Mouse (Mus musculus): ENCODE results near the gene Rnf168. TPM values are rescaled to one million over a fixed set of nuclear protein-coding genes. Genes with fewer than 3 reads are reported as not detected.

Rnf168 gene
- polyA plus RNA-seq, 1 experiment from 2014 or later: 25.3 TPM

MicroRNAs encoded within 50 kb of the gene (microRNA counts, 519-probe panel; counts per million panel counts)
- microRNA mmu-miR-1946a: not detected

Small RNA genes lying within 50 kb of the gene (microRNA-seq; reads per million reads assigned to microRNA genes)
- not detected for gene Mir1946a

Other genes starting within 250 kb of the Rnf168 start
- gene Pak2, start 198.1 kb upstream of the Rnf168 start, polyA plus RNA-seq (2015; fragmentation: Nextera tagmentation; extraction: Ambion mirVana): 30.7 and 33.0 TPM in 2 replicates
- 106 and 125 TPM in 2 replicates for gene Pigx, start 177.7 kb upstream of the Rnf168 start, polyA plus RNA-seq (2015; fragmentation: Nextera tagmentation; extraction: Ambion mirVana)
- 48.7 and 51.2 TPM in 2 replicates for gene Cep19, start 177.7 kb upstream of the Rnf168 start, polyA plus RNA-seq (2015; fragmentation: Nextera tagmentation; extraction: Ambion mirVana)
- 8.1 and 9.9 TPM in 2 replicates for gene Nrros, start 111.9 kb upstream of the Rnf168 start, polyA plus RNA-seq (2015; fragmentation: Nextera tagmentation; extraction: Ambion mirVana)
- gene Bex6, start 97.6 kb upstream of the Rnf168 start, polyA plus RNA-seq (2015; fragmentation: Nextera tagmentation; extraction: Ambion mirVana): not detected in 2 replicates
- 15.8 and 18.4 TPM in 2 replicates for gene Fbxo45, start 30.3 kb upstream of the Rnf168 start, polyA plus RNA-seq (2015; fragmentation: Nextera tagmentation; extraction: Ambion mirVana)
- gene Wdr53, start 30.2 kb upstream of the Rnf168 start, polyA plus RNA-seq (2015; fragmentation: Nextera tagmentation; extraction: Ambion mirVana): 16.4 and 17.1 TPM in 2 replicates
- gene Smco1, start 6.0 kb upstream of the Rnf168 start, polyA plus RNA-seq (2015; fragmentation: Nextera tagmentation; extraction: Ambion mirVana): 0.28 TPM in 1 of 2 replicates, not detected in the other
- 22.4 and 29.3 TPM in 2 replicates for gene Ubxn7, start 54.8 kb downstream of the Rnf168 start, polyA plus RNA-seq (2015; fragmentation: Nextera tagmentation; extraction: Ambion mirVana)
- not detected in 2 replicates for gene Tm4sf19, start 123.0 kb downstream of the Rnf168 start, polyA plus RNA-seq (2015; fragmentation: Nextera tagmentation; extraction: Ambion mirVana)
- gene Tctex1d2, start 142.2 kb downstream of the Rnf168 start, polyA plus RNA-seq (2015; fragmentation: Nextera tagmentation; extraction: Ambion mirVana): 33.2 and 40.3 TPM in 2 replicates
- 42.1 and 49.7 TPM in 2 replicates for gene Pcyt1a, start 153.5 kb downstream of the Rnf168 start, polyA plus RNA-seq (2015; fragmentation: Nextera tagmentation; extraction: Ambion mirVana)
- 0.17 TPM in 1 of 2 replicates, not detected in the other for gene Slc51a, start 210.4 kb downstream of the Rnf168 start, polyA plus RNA-seq (2015; fragmentation: Nextera tagmentation; extraction: Ambion mirVana)
- not detected in 2 replicates for gene Zdhhc19, start 218.8 kb downstream of the Rnf168 start, polyA plus RNA-seq (2015; fragmentation: Nextera tagmentation; extraction: Ambion mirVana)

Data from neural tube, embryonic 13.5 days (tissue).